Mouse (Mus musculus) MEL (cell line): ENCODE measurements around the gene Carm1. TPM values are rescaled to one million over a fixed set of nuclear protein-coding genes. Genes with fewer than 3 reads are reported as not detected.

ENCODE experiments used
- DNase-seq: peaks from one replicate; pipeline ENCODE4 v3.0.0; 2011; ENCODE audit warnings: low read depth, low spot score
- H3K27ac ChIP-seq: 2 replicates; pipeline ENCODE4 v1.5.1; 2012; ENCODE audit warnings: low read depth, mild to moderate bottlenecking, control low read depth, low read length, moderate library complexity; ENCODE audit not compliant: control insufficient read depth
- H3K27me3 ChIP-seq, 2 experiments: fragments of 150-350 bp in 1 of 2; sonication (generic) in 1 of 2; 2 replicates each; pipeline ENCODE4 v1.6.1; 2012; ENCODE audit warnings: low read length in 2 of 2, mild to moderate bottlenecking in 2 of 2, improper control_type of control experiment in 1 of 2, moderate library complexity in 1 of 2; ENCODE audit not compliant: insufficient read depth in 2 of 2, control insufficient read depth in 1 of 2
- H3K36me3 ChIP-seq, 2 experiments: 2 replicates each; pipeline ENCODE4 v1.6.1; 2012 to 2014; ENCODE audit warnings: low read length in 2 of 2, improper control_type of control experiment in 1 of 2, inconsistent platforms in 1 of 2, mild to moderate bottlenecking in 1 of 2; ENCODE audit not compliant: insufficient read depth in 2 of 2, control insufficient read depth in 1 of 2
- H3K4me1 ChIP-seq, 2 experiments: fragments of 150-350 bp in 1 of 2; sonication (generic) in 1 of 2; 2 replicates each; pipeline ENCODE4 v1.6.1; 2012; ENCODE audit warnings: low read length in 2 of 2, improper control_type of control experiment in 1 of 2, mild to moderate bottlenecking in 1 of 2; ENCODE audit not compliant: insufficient read depth in 2 of 2, control insufficient read depth in 1 of 2
- H3K4me3 ChIP-seq, 2 experiments: fragments of 150-350 bp in 1 of 2; sonication (generic) in 1 of 2; 2 replicates each; pipeline ENCODE4 v1.5.1; 2012; ENCODE audit warnings: low read depth in 2 of 2, low read length in 2 of 2, mild to moderate bottlenecking in 2 of 2, moderate library complexity in 2 of 2, control low read depth in 1 of 2, improper control_type of control experiment in 1 of 2; ENCODE audit not compliant: control insufficient read depth in 1 of 2, insufficient read depth in 1 of 2
- H3K79me2 ChIP-seq: 2 replicates; pipeline ENCODE4 v1.6.1; 2012; ENCODE audit warnings: mild to moderate bottlenecking, low read length, moderate library complexity; ENCODE audit not compliant: control insufficient read depth, poor library complexity, insufficient read depth
- H3K9ac ChIP-seq: 2 replicates; pipeline ENCODE4 v1.6.1; 2012; ENCODE audit warnings: low read depth, mild to moderate bottlenecking, control low read depth, low read length, moderate library complexity; ENCODE audit not compliant: control insufficient read depth, poor library complexity, severe bottlenecking
- H3K9me3 ChIP-seq: fragments of 150-350 bp; sonication (generic); replicated peaks from 2 replicates; pipeline ENCODE4 v1.6.1; 2012; ENCODE audit warnings: mild to moderate bottlenecking, low read length, improper control_type of control experiment, moderate library complexity; ENCODE audit not compliant: insufficient read depth
- BHLHE40 ChIP-seq: IDR thresholded peaks from 2 replicates; pipeline ENCODE4 v1.6.1; 2012; ENCODE audit warnings: low read depth, mild to moderate bottlenecking, inconsistent platforms, low read length, improper control_type of control experiment, borderline replicate concordance
- CHD2 ChIP-seq: IDR thresholded peaks from 2 replicates; pipeline ENCODE4 v1.6.1; 2011; ENCODE audit warnings: low read length, improper control_type of control experiment
- CTCF ChIP-seq, 3 experiments: IDR thresholded peaks in 2 of 3; conservative IDR thresholded peaks in 1 of 3; 2 replicates each; pipeline ENCODE4 v1.5.1; 2011 to 2012; ENCODE audit warnings: low read length in 3 of 3, low read depth in 2 of 3, mild to moderate bottlenecking in 2 of 3, improper control_type of control experiment in 1 of 3, inconsistent platforms in 1 of 3, mixed read lengths in 1 of 3, moderate library complexity in 1 of 3; ENCODE audit not compliant: control insufficient read depth in 1 of 3, insufficient read depth in 1 of 3, poor library complexity in 1 of 3, severe bottlenecking in 1 of 3
- E2F4 ChIP-seq: IDR thresholded peaks from 2 replicates; pipeline ENCODE4 v1.6.1; 2011; ENCODE audit warnings: low read depth, low read length, improper control_type of control experiment, borderline replicate concordance
- ELF1 ChIP-seq: IDR thresholded peaks from 2 replicates; pipeline ENCODE4 v1.6.1; 2014; ENCODE audit warnings: low read depth, mild to moderate bottlenecking, inconsistent platforms, low read length, improper control_type of control experiment, moderate library complexity
- EP300 ChIP-seq, 2 experiments: IDR thresholded peaks; 2 replicates each; pipeline ENCODE4 v1.6.1; 2011; ENCODE audit warnings: improper control_type of control experiment in 2 of 2, low read length in 2 of 2, low read depth in 1 of 2, mild to moderate bottlenecking in 1 of 2
- ETS1 ChIP-seq: IDR thresholded peaks from 2 replicates; pipeline ENCODE4 v1.6.1; 2012; ENCODE audit warnings: low read depth, mild to moderate bottlenecking, inconsistent platforms, low read length, improper control_type of control experiment, moderate library complexity
- GABPA ChIP-seq: IDR thresholded peaks from 2 replicates; pipeline ENCODE4 v1.6.1; 2012; ENCODE audit warnings: low read depth, mild to moderate bottlenecking, inconsistent platforms, low read length, improper control_type of control experiment, moderate library complexity
- GATA1 ChIP-seq: IDR thresholded peaks from 2 replicates; pipeline ENCODE4 v1.6.1; 2011; ENCODE audit warnings: low read depth, low read length, improper control_type of control experiment
- HCFC1 ChIP-seq: IDR thresholded peaks from 2 replicates; pipeline ENCODE4 v1.6.1; 2012; ENCODE audit warnings: low read depth, mild to moderate bottlenecking, inconsistent platforms, low read length, improper control_type of control experiment, moderate library complexity
- JUND ChIP-seq: IDR thresholded peaks from 2 replicates; pipeline ENCODE4 v1.6.1; 2011; ENCODE audit warnings: low read depth, mild to moderate bottlenecking, improper control_type of control experiment, low read length
- MAFK ChIP-seq: IDR thresholded peaks from 2 replicates; pipeline ENCODE4 v1.6.1; 2011; ENCODE audit warnings: low read depth, mild to moderate bottlenecking, low read length, improper control_type of control experiment, borderline replicate concordance
- MAX ChIP-seq: IDR thresholded peaks from 2 replicates; pipeline ENCODE4 v1.6.1; 2011; ENCODE audit warnings: low read length, improper control_type of control experiment
- MAZ ChIP-seq: IDR thresholded peaks from 2 replicates; pipeline ENCODE4 v1.6.1; 2012; ENCODE audit warnings: low read depth, mild to moderate bottlenecking, inconsistent platforms, low read length, improper control_type of control experiment
- MEF2A ChIP-seq: IDR thresholded peaks from 2 replicates; pipeline ENCODE4 v1.6.1; 2014; ENCODE audit warnings: low read depth, mild to moderate bottlenecking, inconsistent platforms, low read length, improper control_type of control experiment; ENCODE audit not compliant: poor library complexity, insufficient replicate concordance, severe bottlenecking; ENCODE audit errors: extremely low read depth
- MXI1 ChIP-seq: IDR thresholded peaks from 2 replicates; pipeline ENCODE4 v1.6.1; 2011; ENCODE audit warnings: mild to moderate bottlenecking, low read depth, low read length, improper control_type of control experiment
- MYB ChIP-seq: IDR thresholded peaks from 2 replicates; pipeline ENCODE4 v1.6.1; 2011; ENCODE audit warnings: mild to moderate bottlenecking, low read depth, low read length, improper control_type of control experiment
- MYC ChIP-seq: IDR thresholded peaks from 2 replicates; pipeline ENCODE4 v1.6.1; 2011; ENCODE audit warnings: low read depth, mild to moderate bottlenecking, low read length, improper control_type of control experiment, moderate library complexity
- NELFE ChIP-seq: IDR thresholded peaks from 2 replicates; pipeline ENCODE4 v1.6.1; 2011; ENCODE audit warnings: low read depth, low read length, improper control_type of control experiment
- NRF1 ChIP-seq: IDR thresholded peaks from 2 replicates; pipeline ENCODE4 v1.6.1; 2014; ENCODE audit warnings: low read depth, mild to moderate bottlenecking, inconsistent platforms, low read length, improper control_type of control experiment, moderate library complexity; ENCODE audit not compliant: poor library complexity, insufficient read depth, severe bottlenecking
- POLR2A ChIP-seq, 2 experiments: IDR thresholded peaks; 2 replicates each; pipeline ENCODE4 v1.6.1; 2011 to 2012; ENCODE audit warnings: low read length in 2 of 2, mild to moderate bottlenecking in 2 of 2, control low read depth in 1 of 2, improper control_type of control experiment in 1 of 2, low read depth in 1 of 2, moderate library complexity in 1 of 2; ENCODE audit not compliant: control insufficient read depth in 1 of 2, insufficient read depth in 1 of 2, poor library complexity in 1 of 2
- POLR2AphosphoS2 ChIP-seq: IDR thresholded peaks from 2 replicates; pipeline ENCODE4 v1.6.1; 2011; ENCODE audit warnings: low read length, improper control_type of control experiment
- POLR2AphosphoS5 ChIP-seq: IDR thresholded peaks from 2 replicates; pipeline ENCODE4 v1.6.1; 2012; ENCODE audit warnings: low read depth, borderline replicate concordance, mild to moderate bottlenecking, inconsistent platforms, low read length, moderate library complexity, mixed read lengths
- RAD21 ChIP-seq: IDR thresholded peaks from 2 replicates; pipeline ENCODE4 v1.6.1; 2011; ENCODE audit warnings: mild to moderate bottlenecking, low read depth, low read length, improper control_type of control experiment
- RCOR1 ChIP-seq: IDR thresholded peaks from 2 replicates; pipeline ENCODE4 v1.6.1; 2012; ENCODE audit warnings: low read depth, mild to moderate bottlenecking, inconsistent platforms, low read length, improper control_type of control experiment
- SIN3A ChIP-seq: IDR thresholded peaks from 2 replicates; pipeline ENCODE4 v1.6.1; 2012; ENCODE audit warnings: low read length, improper control_type of control experiment, inconsistent platforms
- SMC3 ChIP-seq: IDR thresholded peaks from 2 replicates; pipeline ENCODE4 v1.6.1; 2011; ENCODE audit warnings: low read depth, low read length, improper control_type of control experiment
- TAL1 ChIP-seq: IDR thresholded peaks from 2 replicates; pipeline ENCODE4 v1.6.1; 2012; ENCODE audit warnings: mild to moderate bottlenecking, inconsistent platforms, low read length, moderate library complexity, mixed read lengths
- TBP ChIP-seq: IDR thresholded peaks from 2 replicates; pipeline ENCODE4 v1.8.0; 2011; ENCODE audit warnings: low read depth, low read length, improper control_type of control experiment
- TCF12 ChIP-seq: IDR thresholded peaks from 2 replicates; pipeline ENCODE4 v1.6.1; 2014; ENCODE audit warnings: low read depth, mild to moderate bottlenecking, inconsistent platforms, low read length, improper control_type of control experiment, moderate library complexity
- UBTF ChIP-seq: IDR thresholded peaks from 2 replicates; pipeline ENCODE4 v1.6.1; 2012; ENCODE audit warnings: low read depth, mild to moderate bottlenecking, inconsistent platforms, low read length, improper control_type of control experiment, moderate library complexity, borderline replicate concordance; ENCODE audit not compliant: insufficient read depth
- USF2 ChIP-seq, 2 experiments: IDR thresholded peaks; 2 replicates each; pipeline ENCODE4 v1.6.1; 2011 to 2012; ENCODE audit warnings: improper control_type of control experiment in 2 of 2, low read length in 2 of 2, borderline replicate concordance in 1 of 2, inconsistent platforms in 1 of 2, low read depth in 1 of 2, mild to moderate bottlenecking in 1 of 2; ENCODE audit not compliant: insufficient read depth in 1 of 2
- ZC3H11A ChIP-seq: IDR thresholded peaks from 2 replicates; pipeline ENCODE4 v1.6.1; 2012; ENCODE audit warnings: low read depth, mild to moderate bottlenecking, inconsistent platforms, low read length, improper control_type of control experiment
- ZKSCAN1 ChIP-seq: IDR thresholded peaks from 2 replicates; pipeline ENCODE4 v1.6.1; 2012; ENCODE audit warnings: low read depth, mild to moderate bottlenecking, inconsistent platforms, low read length, improper control_type of control experiment, moderate library complexity
- ZMIZ1 ChIP-seq: IDR thresholded peaks from 2 replicates; pipeline ENCODE4 v1.6.1; 2012; ENCODE audit warnings: low read depth, mild to moderate bottlenecking, inconsistent platforms, low read length, improper control_type of control experiment, moderate library complexity
- ZNF384 ChIP-seq: IDR thresholded peaks from 2 replicates; pipeline ENCODE4 v1.6.1; 2012; ENCODE audit warnings: low read depth, mild to moderate bottlenecking, inconsistent platforms, low read length, improper control_type of control experiment
- polyA plus RNA-seq, 2 experiments: library from polyadenylated mRNA; stranded (reverse) in 1 of 2; unstranded in 1 of 2; fragments of >175 nt in 1 of 2; fragments of >200 nt in 1 of 2; gene quantifications; 2 replicates each; pipeline versions ENCODE4 v1.2.1 to v1.2.4; 2012; ENCODE audit warnings: low replicate concordance in 2 of 2, low read depth in 1 of 2; ENCODE audit not compliant: insufficient read length in 2 of 2, insufficient read depth in 1 of 2, missing spikeins in 1 of 2
- total RNA-seq: library from RNA; depleted of rRNA; stranded (reverse); fragments of 300-350 nt; gene quantifications from 2 replicates; pipeline ENCODE4 v1.2.3, GENCODE M21; 2012

Carm1 gene
- total and polyA plus RNA-seq, 3 experiments: 121 to 423 (median 121) TPM

- peak; percentile 94 for DNase-seq
- H3K9ac ChIP-seq: peak overlapping the region; percentile 47
- H3K27me3 ChIP-seq: no peaks in the 10 kb centered on the region
- peak overlapping the region; percentile 82 for H3K27ac ChIP-seq
- peak overlapping the region; percentile 10 to 14 for H3K4me3 ChIP-seq
- peaks cover 0 to 30% of the 10 kb centered on the region in 2 experiments; a peak in 2 of 4 replicates for H3K36me3 ChIP-seq
- H3K79me2 ChIP-seq: no peaks in the 10 kb centered on the region; the same call in 1 of the 2 replicates
- H3K4me1 ChIP-seq: peaks cover 12 to 39% of the 10 kb centered on the region in 2 experiments
- no peaks in the 10 kb centered on the region for H3K9me3 ChIP-seq
- TF ChIP-seq MAZ (peak; percentile 24), ZC3H11A (peak; percentile 29; the same call in 1 of the 2 replicates), CHD2 (peak; percentile 85), BHLHE40 (peak; percentile 69), POLR2A (IDR thresholded peaks at IDR 0.05; ENCODE audit: control insufficient read depth in 1 of 2, insufficient read depth in 1 of 2, low read depth in 1 of 2, low read length in 2 of 2, poor library complexity in 1 of 2) (peak in 1 of 2 experiments; percentile 65; a peak in 2 of 4 replicates), HCFC1 (peak; percentile 69), MYC (peak; percentile 95), JUND (peak; percentile 70), SMC3 (peak; percentile 54), GATA1 (peak; percentile 93), POLR2AphosphoS2 (peak; percentile 53; the same call in 1 of the 2 replicates), ZMIZ1 (0 out of 2 replicates have a peak, but pooled peaks have one; percentile 15), TCF12 (peak; percentile 74), RAD21 (peak; percentile 55), UBTF (0 out of 2 replicates have a peak, but pooled peaks have one; percentile 27), NRF1 (no peak), MAX (peak; percentile 82), E2F4 (no peak), CTCF (IDR thresholded peaks at IDR 0.05 in 2 of 3, conservative IDR thresholded peaks at IDR 0.05 in 1 of 3; ENCODE audit: control insufficient read depth in 1 of 3, insufficient read depth in 1 of 3, low read depth in 2 of 3, low read length in 3 of 3, poor library complexity in 1 of 3, severe bottlenecking in 1 of 3) (peak; percentile 14 to 62 (median 35)), TAL1 (peak; percentile 86), ZNF384 (no peak), EP300 (IDR thresholded peaks at IDR 0.05; ENCODE audit: low read depth in 1 of 2, low read length in 2 of 2) (peak; percentile 95 to 96), SIN3A (peak; percentile 95), ELF1 (peak; percentile 37; the same call in 1 of the 2 replicates), TBP (no peak), ZKSCAN1 (no peak), USF2 (IDR thresholded peaks at IDR 0.05; ENCODE audit: borderline replicate concordance in 1 of 2, insufficient read depth in 1 of 2, low read depth in 1 of 2, low read length in 2 of 2) (no peak), ETS1 (peak; percentile 90), NELFE (no peak; the same call in 1 of the 2 replicates), MYB (peak; percentile 54; the same call in 1 of the 2 replicates), MEF2A (0 out of 2 replicates have a peak, but pooled peaks have one; percentile 26), GABPA (no peak), MAFK (0 out of 2 replicates have a peak, but pooled peaks have one; percentile 11), POLR2AphosphoS5 (no peak), RCOR1 (peak; percentile 83), MXI1 (peak; percentile 94)
Observed at GRCm38 (mm10) chr9:21527917-21528324, 18.8 kb upstream of the Carm1 start.
